Mouse (Mus musculus) T-helper 1 cell (primary cell): ENCODE data around the gene Flrt3.

Source experiments
- in situ Hi-C: fragments of 300-600 bp; cut with MboI, MseI; formaldehyde crosslinking; loops from one replicate; pipeline ENCODE4 v1.15.1; 2025; ENCODE audit warnings: high pct_unique_total_duplicates

Flrt3 gene

GRCm38 (mm10) chr2:140621730-140622337 lies 49.4 kb downstream of the Flrt3 start:
- in situ Hi-C loops: no loop called here

DNA sequence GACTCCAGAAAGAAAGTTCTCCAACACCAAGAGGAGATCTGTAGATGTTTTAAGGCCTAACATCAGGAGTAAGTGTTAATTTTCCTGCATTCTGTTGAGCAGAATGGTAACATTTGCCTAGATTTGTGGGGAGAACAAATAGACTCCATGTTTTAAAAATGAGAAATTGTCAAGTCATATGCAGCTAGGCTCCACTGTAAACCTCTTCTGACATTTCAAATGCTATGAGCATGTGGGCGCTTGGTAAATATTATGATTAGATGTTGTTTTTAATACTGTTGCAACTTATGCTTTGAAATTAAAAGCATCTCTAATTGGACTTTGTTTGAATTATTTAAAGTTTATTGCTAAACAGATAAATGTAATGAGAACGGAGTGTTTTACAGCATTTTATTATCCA lies 55.8 kb downstream of the Flrt3 start:
- in situ Hi-C loops: no loop called here
